Mouse (Mus musculus): ENCODE measurements at regions not wholly inside any gene's neighbourhood (a gene's known extent, or its start where the extent isn't known, plus 50 kb on each side); places are given as distances from the start of the nearest gene placed in this dataset.

- H3K4me2 ChIP-seq (replicated peaks): no peak overlapping the region
- H3K4me3 ChIP-seq (replicated peaks): no peak overlapping the region
- H3K27me3 ChIP-seq (replicated peaks): no peaks in the 10 kb centered on the region
- no peak for ATAC-seq
- H3K9me3 ChIP-seq: no peaks in the 10 kb centered on the region
- WGBS: 60% methylated on average over 7 of the region's 7 CpGs
- H3K9ac ChIP-seq: no peak overlapping the region
- no peak overlapping the region for H3K27ac ChIP-seq
- no peaks in the 10 kb centered on the region for H3K36me3 ChIP-seq
- H3K4me1 ChIP-seq (replicated peaks): no peaks in the 10 kb centered on the region
These were observed 111.8 kb downstream of the Gm12689 start for GRCm38 (mm10) chr4:99407466-99407865.

GRCm38 (mm10) chr4:99423449-99423848 is 127.7 kb downstream of the Gm12689 start:
- Histone ChIP-seq H3K27ac (no peak overlapping the region), H3K4me1 (replicated peaks) (no peaks in the 10 kb centered on the region), H3K9ac (no peak overlapping the region), H3K4me2 (replicated peaks) (no peak overlapping the region), H3K9me3 (no peaks in the 10 kb centered on the region), H3K36me3 (no peaks in the 10 kb centered on the region), H3K27me3 (replicated peaks) (no peaks in the 10 kb centered on the region), H3K4me3 (replicated peaks) (no peak overlapping the region)
- no peak for ATAC-seq
- WGBS: 51% methylated on average over 1 of the region's 1 CpGs

DNA sequence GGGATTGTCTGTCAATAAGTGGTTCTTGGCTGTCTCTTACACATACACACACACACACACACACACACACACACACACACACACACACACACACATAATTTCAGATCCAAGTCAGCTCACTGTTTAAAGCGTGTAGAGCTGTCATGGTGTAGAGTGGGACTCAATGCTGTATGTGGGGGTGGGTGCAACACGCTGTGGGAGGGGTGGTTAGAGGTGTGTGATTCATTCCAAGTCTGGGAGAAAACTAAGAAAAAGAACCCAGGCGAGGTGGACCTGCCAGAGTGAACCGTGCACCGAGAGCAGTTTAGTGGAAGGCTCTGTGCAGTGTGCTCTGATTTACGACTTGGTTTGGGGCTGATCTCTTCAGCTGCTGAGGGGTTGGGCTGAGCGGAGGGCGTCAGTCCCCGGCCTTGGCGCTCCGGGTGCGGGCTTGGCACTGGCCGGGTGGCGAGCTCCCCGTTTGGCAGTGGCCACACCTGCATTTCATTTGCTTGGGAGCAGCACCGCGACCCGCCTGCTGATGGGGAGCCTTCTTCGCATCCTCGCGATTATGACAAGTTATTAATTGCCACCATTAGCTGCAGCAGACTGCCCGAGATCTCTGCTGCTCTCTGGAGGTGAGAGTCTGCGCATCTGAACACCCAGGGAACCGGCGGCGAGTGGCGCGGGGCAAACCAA is 149.5 kb downstream of the Gm12689 start:
- WGBS: 28% methylated on average over 28 of the region's 28 CpGs
- 0 out of 2 replicates have a peak, but pooled peaks cover 2% of the 10 kb centered on the region for H3K4me1 ChIP-seq (replicated peaks)
- peak overlapping the region; percentile 30 for H3K4me3 ChIP-seq (replicated peaks)
- ATAC-seq: peak; percentile 53
- H3K9ac ChIP-seq: no peak overlapping the region
- no peak overlapping the region for H3K27ac ChIP-seq
- H3K27me3 ChIP-seq (replicated peaks): no peaks in the 10 kb centered on the region
- H3K9me3 ChIP-seq: no peaks in the 10 kb centered on the region
- no peaks in the 10 kb centered on the region for H3K36me3 ChIP-seq
- peak overlapping the region; percentile 69 for H3K4me2 ChIP-seq (replicated peaks)

GRCm38 (mm10) chr4:99445755-99446128 is 150.0 kb downstream of the Gm12689 start:
- Histone ChIP-seq H3K4me1 (replicated peaks) (0 out of 2 replicates have a peak, but pooled peaks cover 2% of the 10 kb centered on the region), H3K36me3 (no peaks in the 10 kb centered on the region), H3K4me2 (replicated peaks) (peak overlapping the region; percentile 69), H3K9ac (no peak overlapping the region), H3K9me3 (no peaks in the 10 kb centered on the region), H3K27ac (no peak overlapping the region), H3K27me3 (replicated peaks) (no peaks in the 10 kb centered on the region), H3K4me3 (replicated peaks) (peak overlapping the region; percentile 30; the same call in 1 of the 2 replicates)
- 64% methylated on average over 9 of the region's 9 CpGs for WGBS
- ATAC-seq: no peak

DNA sequence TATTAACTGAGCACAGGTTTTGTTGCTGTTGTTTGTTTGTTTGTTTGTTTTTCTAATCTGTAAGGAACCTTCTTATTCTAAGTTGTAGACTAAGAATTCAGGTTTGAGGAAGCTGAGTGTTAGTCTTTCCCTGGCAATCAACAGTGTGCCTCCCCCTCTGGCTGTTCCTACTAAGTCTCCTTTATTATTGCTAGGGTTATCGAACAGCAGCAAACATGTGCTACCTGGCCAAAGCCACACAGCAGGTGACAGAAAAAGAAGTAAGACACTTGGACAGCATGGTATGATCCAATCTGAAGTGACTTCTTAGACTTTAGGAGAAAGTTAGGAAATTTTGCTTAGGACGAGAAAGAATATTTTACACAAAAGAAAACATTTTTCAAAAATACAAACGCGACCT is 163.3 kb downstream of the Gm12689 start:
- Histone ChIP-seq H3K27me3 (replicated peaks) (no peaks in the 10 kb centered on the region), H3K9me3 (no peaks in the 10 kb centered on the region), H3K4me3 (replicated peaks) (no peak overlapping the region), H3K4me2 (replicated peaks) (no peak overlapping the region), H3K27ac (no peak overlapping the region), H3K36me3 (no peaks in the 10 kb centered on the region), H3K9ac (no peak overlapping the region), H3K4me1 (replicated peaks) (no peaks in the 10 kb centered on the region)
- WGBS: 60% methylated on average over 4 of the region's 4 CpGs
- no peak for ATAC-seq

GRCm38 (mm10) chr4:99459436-99459835 is 163.7 kb downstream of the Gm12689 start:
- Histone ChIP-seq H3K4me3 (replicated peaks) (no peak overlapping the region), H3K9me3 (no peaks in the 10 kb centered on the region), H3K4me1 (replicated peaks) (no peaks in the 10 kb centered on the region), H3K27ac (no peak overlapping the region), H3K9ac (no peak overlapping the region), H3K27me3 (replicated peaks) (no peaks in the 10 kb centered on the region), H3K4me2 (replicated peaks) (peak overlapping the region; percentile 35; the same call in 1 of the 2 replicates), H3K36me3 (no peaks in the 10 kb centered on the region)
- peak; percentile 66; the same call in 1 of the 2 replicates for ATAC-seq
- WGBS: 9% methylated on average over 14 of the region's 14 CpGs

GRCm38 (mm10) chr4:99465493-99465892 is 169.8 kb downstream of the Gm12689 start:
- Histone ChIP-seq H3K27ac (no peak overlapping the region), H3K9ac (no peak overlapping the region), H3K9me3 (no peaks in the 10 kb centered on the region), H3K4me3 (replicated peaks) (no peak overlapping the region), H3K36me3 (no peaks in the 10 kb centered on the region), H3K27me3 (replicated peaks) (no peaks in the 10 kb centered on the region), H3K4me1 (replicated peaks) (no peaks in the 10 kb centered on the region), H3K4me2 (replicated peaks) (no peak overlapping the region)
- WGBS: 73% methylated on average over 9 of the region's 9 CpGs
- no peak for ATAC-seq

- 40% methylated on average over 11 of the region's 11 CpGs for WGBS
- H3K4me3 ChIP-seq (replicated peaks): no peak overlapping the region
- H3K36me3 ChIP-seq: no peaks in the 10 kb centered on the region
- H3K9me3 ChIP-seq: no peaks in the 10 kb centered on the region
- H3K9ac ChIP-seq: no peak overlapping the region
- no peaks in the 10 kb centered on the region for H3K4me1 ChIP-seq (replicated peaks)
- H3K27ac ChIP-seq: no peak overlapping the region
- no peaks in the 10 kb centered on the region for H3K27me3 ChIP-seq (replicated peaks)
- no peak for ATAC-seq
- no peak overlapping the region for H3K4me2 ChIP-seq (replicated peaks)
These were observed 180.1 kb downstream of the Gm12689 start for GRCm38 (mm10) chr4:99475701-99476218.

DNA sequence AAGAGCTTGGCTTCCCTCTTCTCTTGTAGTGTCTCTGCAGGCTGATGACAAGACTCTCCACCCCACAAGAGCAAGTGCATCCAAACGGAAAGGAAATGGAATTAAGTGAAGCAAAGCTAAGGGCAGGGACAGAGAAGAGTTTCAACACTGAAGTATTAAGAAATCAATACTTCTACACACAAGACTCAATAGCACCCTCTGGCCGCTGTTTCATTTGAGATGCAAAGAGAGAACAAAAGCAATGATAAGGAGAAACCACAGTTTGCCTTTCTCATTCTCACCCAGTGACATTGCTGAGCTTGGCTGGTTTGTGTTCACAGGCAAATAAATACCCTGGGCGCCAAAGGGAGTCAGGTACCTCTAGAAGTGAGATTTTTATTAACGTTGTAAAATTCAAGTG is 171.8 kb upstream of the Foxd3 start:
- H3K4me1 ChIP-seq (replicated peaks): no peaks in the 10 kb centered on the region
- WGBS: 48% methylated on average over 4 of the region's 4 CpGs

GRCm38 (mm10) chr4:99491536-99492514 is 164.3 kb upstream of the Foxd3 start:
- Histone ChIP-seq H3K36me3 (no peaks in the 10 kb centered on the region), H3K27ac (no peak overlapping the region), H3K4me1 (replicated peaks) (no peaks in the 10 kb centered on the region), H3K9ac (no peak overlapping the region), H3K27me3 (replicated peaks) (no peaks in the 10 kb centered on the region), H3K4me2 (replicated peaks) (no peak overlapping the region), H3K4me3 (replicated peaks) (no peak overlapping the region), H3K9me3 (no peaks in the 10 kb centered on the region)
- WGBS: 74% methylated on average over 12 of the region's 12 CpGs
- no peak for ATAC-seq

More for the DNA sequence above, 171.8 kb upstream of the Foxd3 start:
- no peak overlapping the region for H3K27ac ChIP-seq
- no peaks in the 10 kb centered on the region for H3K36me3 ChIP-seq
- H3K27me3 ChIP-seq (replicated peaks): no peaks in the 10 kb centered on the region
- H3K9me3 ChIP-seq: no peaks in the 10 kb centered on the region
- H3K4me2 ChIP-seq (replicated peaks): no peak overlapping the region
- no peak for ATAC-seq
- H3K9ac ChIP-seq: no peak overlapping the region
- H3K4me3 ChIP-seq (replicated peaks): no peak overlapping the region

DNA sequence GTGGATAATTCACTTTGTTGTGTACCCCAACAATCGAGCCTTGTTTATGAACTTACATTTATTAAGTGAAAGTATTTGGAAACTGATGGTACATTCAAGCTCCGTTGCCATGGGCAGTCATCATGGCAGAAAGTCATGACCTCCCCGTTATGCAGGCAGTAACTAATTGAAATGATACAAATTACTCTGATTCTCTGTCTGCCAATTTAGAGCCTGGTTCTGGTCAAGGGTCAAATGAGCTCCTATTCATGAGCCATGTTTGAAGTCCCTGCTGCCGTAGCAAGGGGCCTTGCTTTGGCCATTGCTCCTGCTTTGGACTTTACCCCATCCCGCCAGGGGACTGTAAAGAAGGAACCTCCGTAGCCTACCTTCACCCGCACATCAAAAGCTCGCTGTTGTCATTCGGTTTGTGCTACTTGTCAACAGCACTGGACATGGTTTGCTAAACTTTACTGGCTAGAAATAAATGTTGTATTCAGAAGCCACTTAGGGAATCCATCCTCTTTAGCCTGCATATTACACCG is 152.8 kb upstream of the Foxd3 start:
- peak; percentile 86 for ATAC-seq
- H3K4me2 ChIP-seq (replicated peaks): peak overlapping the region; percentile 41
- 60% methylated on average over 10 of the region's 10 CpGs for WGBS
- H3K27me3 ChIP-seq (replicated peaks): no peaks in the 10 kb centered on the region
- H3K4me1 ChIP-seq (replicated peaks): no peaks in the 10 kb centered on the region
- no peak overlapping the region for H3K27ac ChIP-seq
- H3K9ac ChIP-seq: no peak overlapping the region
- H3K36me3 ChIP-seq: no peaks in the 10 kb centered on the region
- no peak overlapping the region for H3K4me3 ChIP-seq (replicated peaks)
- H3K9me3 ChIP-seq: no peaks in the 10 kb centered on the region

GRCm38 (mm10) chr4:99511993-99512392 is 144.1 kb upstream of the Foxd3 start:
- ATAC-seq: no peak
- no peaks in the 10 kb centered on the region for H3K9me3 ChIP-seq
- no peaks in the 10 kb centered on the region for H3K27me3 ChIP-seq (replicated peaks)
- no peaks in the 10 kb centered on the region for H3K4me1 ChIP-seq (replicated peaks)
- H3K4me3 ChIP-seq (replicated peaks): no peak overlapping the region
- H3K4me2 ChIP-seq (replicated peaks): no peak overlapping the region
- no peak overlapping the region for H3K9ac ChIP-seq
- 74% methylated on average over 6 of the region's 6 CpGs for WGBS
- H3K27ac ChIP-seq: no peak overlapping the region
- no peaks in the 10 kb centered on the region for H3K36me3 ChIP-seq
